Mouse (Mus musculus) Patski (cell line): Measurements from ENCODE around the gene Pptc7. TPM values are rescaled to one million over a fixed set of nuclear protein-coding genes. Genes with fewer than 3 reads are reported as not detected.

Experiments used
- ATAC-seq: fragments of 100-300 bp; one replicate; pipeline ENCODE4 v1.8.0; 2021
- CTCF ChIA-PET: fragments of 350-600 bp; sonication (Branson Sonifier 250); formaldehyde crosslinking; loops from one replicate; lab custom pipeline; 2022; ENCODE audit warnings: inconsistent platforms; lab: Charles Lee
- POLR2A ChIA-PET: fragments of 350-600 bp; sonication (Branson Sonifier 250); formaldehyde crosslinking; loops from one replicate; lab custom pipeline; 2022; ENCODE audit warnings: antibody characterized with exemption, inconsistent platforms; lab: Charles Lee
- DNase-seq: peaks from one replicate; pipeline ENCODE4 v3.0.0-alpha.2; 2011; ENCODE audit warnings: low read depth, low spot score
- H3K27me3 ChIP-seq: fragments of 371-371 bp; one replicate; pipeline ENCODE4 v1.5.1; 2021
- CTCF ChIP-seq: fragments of 100-300 bp; IDR thresholded peaks from one replicate; pipeline ENCODE4 v1.5.1; 2021
- in situ Hi-C: fragments of 300-500 bp; cut with MboI; formaldehyde crosslinking; loops from 3 replicates; pipeline ENCODE4 v1.11.1; 2018; ENCODE audit warnings: low pct_unique_long_range_greater_than_20kb, mixed read lengths
- polyA plus RNA-seq: library from polyadenylated mRNA; unstranded; gene quantifications from one replicate; pipeline ENCODE4 v1.2.3, GENCODE M21; 2021

Gene Pptc7
- polyA plus RNA-seq, 1 experiment from 2014 or later: 31.1 TPM

DNA sequence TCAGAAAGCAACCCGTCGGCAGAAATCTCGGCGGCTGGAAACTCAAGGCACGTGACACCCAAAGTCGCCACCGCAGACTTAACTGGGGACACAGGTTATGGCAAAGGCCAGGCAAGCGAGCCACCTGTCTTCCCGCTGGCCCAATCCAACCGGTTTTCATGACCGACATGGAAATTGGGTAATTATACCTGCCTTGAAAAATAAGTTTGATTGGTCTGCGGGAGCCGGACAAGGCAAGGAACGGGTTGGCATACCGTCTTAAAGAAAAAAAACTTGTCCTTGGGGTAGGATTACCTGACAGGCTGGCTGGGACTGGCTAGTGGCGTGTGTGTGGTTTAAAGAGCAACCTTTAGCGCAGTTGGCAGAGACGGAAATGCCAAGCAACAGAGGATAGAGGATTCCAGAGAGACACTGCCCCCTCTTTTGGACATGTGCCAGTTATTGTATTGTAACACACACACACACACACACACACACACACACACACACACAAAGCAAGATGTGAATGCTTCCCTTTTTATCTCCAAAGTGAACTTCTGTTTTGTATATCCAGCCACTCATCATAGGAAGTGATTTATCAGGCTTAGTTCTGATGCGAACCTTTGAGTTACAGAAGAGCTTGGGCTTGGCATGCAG, 3.2 kb upstream of the Pptc7 start:
- ChIA-PET POLR2A (no interaction called here), CTCF (interaction anchor here (1.0 to 2.8 kb wide), 6 partner anchors 13 to 63 kb away, joined by 3 to 11 read pairs (median 5); no protein-coding TSS in a partner anchor)
- in situ Hi-C loops: loop anchor here (25.0 kb wide), 1 partner anchor 856 kb away; the partner anchor contains the start of genes Rhof and Setd1b
- DNase-seq (no peak), ATAC-seq (no peak)
- TF ChIP-seq CTCF: no peak
- no peaks in the 10 kb centered on the region for H3K27me3 ChIP-seq

DNA sequence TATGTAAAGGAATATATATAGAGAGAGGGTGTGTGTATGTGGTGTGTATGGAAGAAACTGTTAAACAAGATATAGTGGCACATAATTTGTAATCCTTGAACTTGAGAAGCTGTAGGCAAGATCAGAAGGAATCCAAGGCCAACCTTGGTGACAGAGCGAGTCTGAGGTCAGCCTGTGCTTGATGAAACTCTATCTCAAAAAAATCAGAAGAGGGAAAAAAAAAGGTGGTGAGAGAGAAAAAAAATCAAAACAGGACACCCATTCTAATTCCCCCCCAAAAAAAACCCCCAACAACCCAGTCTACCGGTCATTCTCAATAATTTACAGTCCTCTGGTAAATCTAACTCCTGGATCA, 360 bp upstream of the Pptc7 start:
- no peak for TF ChIP-seq CTCF
- in situ Hi-C loops: loop anchor here (25.0 kb wide), 1 partner anchor 853 kb away; the partner anchor contains the start of genes Rhof and Setd1b
- DNase-seq (no peak), ATAC-seq (no peak)
- ChIA-PET POLR2A (no interaction called here), CTCF (interaction anchor here (1.0 kb wide), 1 partner anchor 11 kb away, joined by 3 read pairs; no protein-coding TSS in a partner anchor)
- no peaks in the 10 kb centered on the region for H3K27me3 ChIP-seq

DNA sequence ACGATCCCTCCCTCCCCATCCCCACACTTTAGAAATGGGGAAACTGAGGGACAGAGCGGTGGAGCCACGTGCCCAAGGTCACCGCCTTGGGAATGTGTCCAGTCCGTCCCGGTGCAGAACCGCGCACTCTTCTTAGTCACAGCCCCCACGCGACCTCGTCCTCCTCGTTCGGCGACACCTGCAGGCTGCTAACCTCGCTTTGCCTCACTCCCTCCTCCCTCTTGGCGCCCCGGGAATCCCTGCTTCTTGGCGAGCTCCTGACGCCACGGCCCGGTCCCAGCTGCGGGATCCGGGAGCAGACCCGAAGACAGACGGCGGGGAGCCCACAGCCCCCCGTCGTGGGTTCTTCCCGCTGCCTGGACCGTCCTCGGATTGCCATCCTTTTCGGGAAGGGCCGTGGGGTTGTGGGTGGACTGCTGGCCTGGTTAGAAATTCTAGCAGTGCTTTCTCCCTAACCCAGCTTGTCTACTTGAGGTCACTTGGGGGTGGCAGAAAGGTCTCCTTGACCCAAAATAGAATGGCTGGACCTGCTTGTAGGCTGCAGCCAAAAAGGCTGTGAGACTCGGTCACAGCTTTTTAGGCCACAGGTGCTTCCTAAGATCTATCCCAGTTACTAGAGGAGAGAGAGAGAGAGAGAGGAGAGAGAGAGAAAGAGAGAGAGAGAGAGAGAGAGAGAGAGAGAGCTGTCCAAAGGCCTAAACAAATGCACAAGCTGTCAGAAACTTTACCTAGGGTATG, 1.0 kb downstream of the Pptc7 start:
- DNase-seq: no peak
- POLR2A ChIA-PET: interaction anchor here (0.6 to 3.0 kb wide), 6 partner anchors 10 to 1876 kb away, joined by 4 to 18 read pairs (median 6); no protein-coding TSS in a partner anchor
- ATAC-seq: peak; percentile 33
- in situ Hi-C loops: loop anchor here (25.0 kb wide), 1 partner anchor 852 kb away; the partner anchor contains the start of genes Rhof and Setd1b
- H3K27me3 ChIP-seq: no peaks in the 10 kb centered on the region
- no peak for TF ChIP-seq CTCF
- CTCF ChIA-PET: interaction anchor here (0.9 to 2.9 kb wide), 7 partner anchors 9 to 59 kb away, joined by 3 to 18 read pairs (median 4); no protein-coding TSS in a partner anchor

DNA sequence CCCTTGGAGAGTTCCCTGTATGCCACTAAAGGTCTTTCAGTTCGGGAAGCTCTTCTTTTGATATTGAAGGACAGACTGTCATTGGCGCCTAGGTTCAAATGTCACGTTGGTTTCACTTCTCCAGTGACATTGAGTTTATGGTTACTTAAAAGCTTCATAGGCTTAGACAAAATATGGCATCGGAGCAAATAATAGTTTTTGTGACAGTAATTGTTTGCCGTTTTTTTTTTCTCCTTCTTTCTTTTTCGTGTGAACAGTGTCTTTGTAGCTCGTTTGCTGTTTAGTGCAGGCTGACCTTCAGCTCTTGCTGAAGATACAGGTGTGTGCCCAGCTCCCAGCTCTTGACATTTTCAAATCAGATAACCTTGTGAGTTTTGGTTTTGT, 1.6 kb downstream of the Pptc7 start:
- POLR2A ChIA-PET: interaction anchor here (0.6 to 3.0 kb wide), 6 partner anchors 10 to 1875 kb away, joined by 4 to 18 read pairs (median 6); no protein-coding TSS in a partner anchor
- no peak for TF ChIP-seq CTCF
- DNase-seq: no peak
- no peak for ATAC-seq
- CTCF ChIA-PET: interaction anchor here (0.9 to 2.9 kb wide), 7 partner anchors 8 to 59 kb away, joined by 3 to 18 read pairs (median 4); no protein-coding TSS in a partner anchor
- no peaks in the 10 kb centered on the region for H3K27me3 ChIP-seq
- in situ Hi-C loops: loop anchor here (25.0 kb wide), 1 partner anchor 852 kb away; the partner anchor contains the start of genes Rhof and Setd1b

DNA sequence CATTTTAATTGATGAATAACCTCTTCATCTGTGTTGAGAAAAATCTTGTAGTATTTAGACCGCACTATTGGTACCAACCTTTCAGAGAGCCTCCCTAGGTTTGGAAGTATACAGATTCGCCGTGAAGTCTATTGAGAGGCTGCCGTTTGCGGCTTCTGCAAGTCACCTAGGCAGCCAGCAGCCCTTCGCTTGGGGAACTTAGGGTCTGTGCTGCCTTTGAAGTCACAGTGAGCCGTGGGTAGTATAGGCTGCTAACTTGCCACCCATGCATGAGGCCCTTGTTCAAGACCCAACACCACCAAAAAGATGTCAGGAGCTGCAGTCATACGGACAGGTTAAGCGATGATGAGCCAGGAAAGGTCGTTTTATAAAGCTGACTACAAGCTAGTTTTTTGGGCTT, 2.0 kb downstream of the Pptc7 start:
- POLR2A ChIA-PET: interaction anchor here (0.6 to 3.0 kb wide), 4 partner anchors 10 to 1875 kb away, joined by 4 to 18 read pairs (median 11); no protein-coding TSS in a partner anchor
- DNase-seq: no peak
- no peak for ATAC-seq
- no peak for TF ChIP-seq CTCF
- no peaks in the 10 kb centered on the region for H3K27me3 ChIP-seq
- in situ Hi-C loops: loop anchor here (25.0 kb wide), 1 partner anchor 851 kb away; the partner anchor contains the start of genes Rhof and Setd1b
- CTCF ChIA-PET: interaction anchor here (1.0 to 2.9 kb wide), 7 partner anchors 8 to 58 kb away, joined by 3 to 18 read pairs (median 4); no protein-coding TSS in a partner anchor

DNA sequence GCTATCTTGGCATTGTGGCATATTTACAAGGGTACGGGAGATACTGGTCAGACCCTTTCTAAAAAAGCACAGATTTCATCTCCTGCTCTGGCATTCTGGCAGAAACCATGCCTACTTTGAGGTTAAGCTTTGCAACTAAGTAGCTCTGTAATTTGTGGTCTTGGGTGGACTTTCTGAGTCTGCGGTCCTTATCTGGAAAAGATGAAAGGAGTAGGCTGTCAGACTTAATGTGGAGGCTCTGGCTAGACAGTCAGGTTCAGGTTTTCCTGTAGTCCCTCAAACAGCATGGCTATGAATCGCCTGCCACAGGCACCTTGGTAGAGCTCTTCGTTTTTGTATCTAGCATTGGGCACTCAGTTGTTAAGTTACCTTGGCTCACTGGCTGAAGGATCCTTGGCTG, 2.9 kb downstream of the Pptc7 start:
- no peak for ATAC-seq
- ChIA-PET CTCF (interaction anchor here (0.8 to 2.9 kb wide), 7 partner anchors 9 to 58 kb away, joined by 3 to 18 read pairs (median 3); no protein-coding TSS in a partner anchor), POLR2A (interaction anchor here (1.1 to 3.0 kb wide), 3 partner anchors 9 to 13 kb away, joined by 5 to 18 read pairs (median 6); no protein-coding TSS in a partner anchor)
- no peaks in the 10 kb centered on the region for H3K27me3 ChIP-seq
- in situ Hi-C loops: loop anchor here (25.0 kb wide), 1 partner anchor 850 kb away; the partner anchor contains the start of genes Rhof and Setd1b
- no peak for DNase-seq
- TF ChIP-seq CTCF: no peak

DNA sequence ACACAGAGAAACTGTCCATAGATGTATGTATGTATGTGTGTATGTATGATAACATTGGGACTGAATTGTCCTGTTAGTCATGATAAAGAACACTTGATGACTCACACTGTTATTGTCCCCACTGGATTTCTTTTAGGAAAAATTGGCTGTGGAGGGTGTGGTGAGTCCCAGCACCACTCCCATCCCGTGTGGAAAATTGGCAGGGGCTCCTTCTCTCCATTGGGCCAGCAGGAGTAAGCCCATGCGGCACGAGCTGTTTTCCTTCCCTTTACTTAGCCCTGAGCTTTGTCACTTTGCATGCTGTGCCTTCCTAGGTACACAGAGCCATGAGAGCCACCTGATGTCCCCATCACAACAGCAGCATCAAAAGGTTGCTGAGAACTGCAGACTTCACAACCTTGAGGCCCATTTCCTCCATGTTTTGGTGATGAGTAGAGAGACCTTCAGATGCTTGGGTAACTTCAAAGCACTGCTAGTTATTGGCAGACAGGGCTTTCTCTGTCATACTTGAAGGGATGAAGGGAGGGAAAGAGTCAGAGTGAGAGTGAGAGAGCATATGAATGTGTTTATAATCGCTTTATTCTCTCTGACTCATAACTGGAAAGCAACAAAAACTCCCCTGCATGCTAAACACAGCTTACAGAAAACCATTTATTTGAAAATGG, 4.1 kb downstream of the Pptc7 start:
- no peaks in the 10 kb centered on the region for H3K27me3 ChIP-seq
- ChIA-PET CTCF (interaction anchor here (0.8 to 2.9 kb wide), 6 partner anchors 10 to 56 kb away, joined by 3 to 18 read pairs (median 3); no protein-coding TSS in a partner anchor), POLR2A (interaction anchor here (0.7 to 1.5 kb wide), 3 partner anchors 12 to 1776 kb away, joined by 3 to 6 read pairs (median 3); no protein-coding TSS in a partner anchor)
- no peak for ATAC-seq
- DNase-seq: no peak
- in situ Hi-C loops: loop anchor here (25.0 kb wide), 1 partner anchor 849 kb away; the partner anchor contains the start of genes Rhof and Setd1b
- TF ChIP-seq CTCF: no peak

DNA sequence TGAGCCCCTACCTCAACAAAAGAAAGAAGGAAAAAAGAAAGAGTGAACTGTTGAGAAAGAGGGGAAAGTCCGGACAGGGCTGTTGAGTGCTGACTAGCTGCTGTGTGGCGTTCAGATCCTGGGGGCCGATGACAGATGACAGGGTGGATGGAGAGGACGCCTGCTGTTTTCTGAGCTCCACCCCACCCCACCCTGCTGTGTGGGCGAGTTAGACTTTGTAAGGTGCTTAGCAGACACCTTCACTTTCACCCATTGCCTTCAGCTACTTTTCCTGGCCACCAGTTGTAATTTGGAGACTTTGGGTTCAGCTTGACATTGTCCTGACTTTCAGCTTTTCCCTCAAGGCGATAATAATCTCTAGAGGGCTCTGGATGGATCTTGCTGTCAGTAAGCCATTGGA, 7.0 kb downstream of the Pptc7 start:
- H3K27me3 ChIP-seq: no peaks in the 10 kb centered on the region
- in situ Hi-C loops: loop anchor here (25.0 kb wide), 1 partner anchor 846 kb away; the partner anchor contains the start of genes Rhof and Setd1b
- CTCF ChIA-PET: interaction anchor here (0.9 to 2.8 kb wide), 4 partner anchors 12 to 53 kb away, joined by 3 to 13 read pairs (median 4); no protein-coding TSS in a partner anchor
- POLR2A ChIA-PET: interaction anchor here (1.0 kb wide), 1 partner anchor 9 kb away, joined by 3 read pairs; no protein-coding TSS in a partner anchor
- ATAC-seq (no peak), DNase-seq (no peak)
- no peak for TF ChIP-seq CTCF
